In genomic region chr11:61854988-61855411, GRCm38 (mm10) we compare ENCODE assay signal across 8 mouse cellular contexts. TPM values are rescaled to one million over a fixed set of nuclear protein-coding genes. Genes with fewer than 3 reads are reported as not detected.
DNase-seq lines count a peak whose midpoint lies in the region; ATAC-seq and TF ChIP-seq lines count a peak whose summit lies in the region.

Gene Ulk2, minus strand, starts transcription at chr11:61855073.

- TF ChIP-seq RAD21 in MEL (IDR thresholded peaks at IDR 0.05; ENCODE audit: low read depth, low read length): no peak

- peaks cover 5% of the 10 kb centered on the region; the same call in 1 of the 2 replicates for H3K79me2 ChIP-seq in MEL (ENCODE audit: control insufficient read depth, insufficient read depth, low read length, poor library complexity)

- peak within 1 kb of the TSS; percentile 69 to 92 for H3K4me3 ChIP-seq in MEL (ENCODE audit: control insufficient read depth in 1 of 2, insufficient read depth in 1 of 2, low read depth in 2 of 2, low read length in 2 of 2)
- H3K4me3 ChIP-seq in forebrain, postnatal 0 days (ENCODE audit: low read depth, low read length): peak within 1 kb of the TSS; percentile 91
- H3K4me3 ChIP-seq in lung, embryonic 15.5 days: peak within 1 kb of the TSS; percentile 90

- H3K27me3 ChIP-seq in MEL (ENCODE audit: control insufficient read depth in 1 of 2, insufficient read depth in 2 of 2, low read length in 2 of 2): no peaks in the 10 kb centered on the region
- no peaks in the 10 kb centered on the region for H3K27me3 ChIP-seq in forebrain, postnatal 0 days (ENCODE audit: insufficient read depth, low read length)
- H3K27me3 ChIP-seq in lung, embryonic 15.5 days: no peaks in the 10 kb centered on the region

- H3K36me3 ChIP-seq in MEL (ENCODE audit: control insufficient read depth in 1 of 2, insufficient read depth in 2 of 2, low read length in 2 of 2): peaks cover 0 to 14% of the 10 kb centered on the region in 2 experiments; a peak in 2 of 4 replicates
- 0 out of 2 replicates have a peak, but pooled peaks cover 4% of the 10 kb centered on the region for H3K36me3 ChIP-seq in forebrain, postnatal 0 days (ENCODE audit: insufficient read depth)
- peaks cover 2% of the 10 kb centered on the region; the same call in 1 of the 2 replicates for H3K36me3 ChIP-seq in lung, embryonic 15.5 days

- peak within 1 kb of the TSS; percentile 70 for H3K27ac ChIP-seq in MEL (ENCODE audit: control insufficient read depth, low read depth, low read length)
- peak within 1 kb of the TSS; percentile 96 for H3K27ac ChIP-seq in forebrain, postnatal 0 days (ENCODE audit: low read depth, low read length)
- H3K27ac ChIP-seq in lung, embryonic 15.5 days: peak within 1 kb of the TSS; percentile 86

- peak; percentile 95 for DNase-seq in MEL (ENCODE audit: low read depth, low spot score)
- peak; percentile 81 to 95 for DNase-seq in cerebellum, adult 18-20 months
- peak; percentile 96 for DNase-seq in forebrain, postnatal 0 days
- DNase-seq in heart, postnatal 4 days: peak; percentile 91
- peak; percentile 79 to 85 for DNase-seq in layer of hippocampus, adult 8-10 months (ENCODE audit: low spot score in 2 of 2)
- DNase-seq in ovary, postnatal 14 days (ENCODE audit: low spot score): peak; percentile 87
- peak; percentile 92 for DNase-seq in thymus, postnatal 14 days

- peak; percentile 94 to 99 for TF ChIP-seq POLR2A in MEL (IDR thresholded peaks at IDR 0.05; ENCODE audit: control insufficient read depth in 1 of 2, insufficient read depth in 1 of 2, low read depth in 1 of 2, low read length in 2 of 2, poor library complexity in 1 of 2)

- H3K4me2 ChIP-seq in forebrain, postnatal 0 days (ENCODE audit: low read depth): peak within 1 kb of the TSS; percentile 74
- H3K4me2 ChIP-seq in lung, embryonic 15.5 days: peak within 1 kb of the TSS; percentile 88

- peaks cover 0 to 15% of the 10 kb centered on the region in 2 experiments; a peak in 3 of 4 replicates for H3K4me1 ChIP-seq in MEL (ENCODE audit: control insufficient read depth in 1 of 2, insufficient read depth in 2 of 2, low read length in 2 of 2)
- peaks cover 5% of the 10 kb centered on the region for H3K4me1 ChIP-seq in forebrain, postnatal 0 days (ENCODE audit: insufficient read depth)
- H3K4me1 ChIP-seq in lung, embryonic 15.5 days: peaks cover 5% of the 10 kb centered on the region; the same call in 1 of the 2 replicates

- ATAC-seq in forebrain, postnatal 0 days: peak; percentile 95
- peak; percentile 91 for ATAC-seq in lung, embryonic 15.5 days (ENCODE audit: borderline replicate concordance, extremely low read depth, low FRiP score, low TSS enrichment)

- WGBS in forebrain, postnatal 0 days: 2% methylated on average over 46 of the region's 58 CpGs
- 0% methylated on average over 46 of the region's 58 CpGs for WGBS in lung, embryonic 15.5 days

- H3K9me3 ChIP-seq in MEL (replicated peaks; ENCODE audit: insufficient read depth, low read length): no peaks in the 10 kb centered on the region
- H3K9me3 ChIP-seq in forebrain, postnatal 0 days (ENCODE audit: low read length): no peaks in the 10 kb centered on the region
- H3K9me3 ChIP-seq in lung, embryonic 15.5 days: no peaks in the 10 kb centered on the region

- TF ChIP-seq EP300 in MEL (IDR thresholded peaks at IDR 0.05; ENCODE audit: low read depth in 1 of 2, low read length in 2 of 2): peak; percentile 36 to 50; a peak in 2 of 4 replicates

- H3K9ac ChIP-seq in MEL (ENCODE audit: control insufficient read depth, low read depth, low read length, poor library complexity, severe bottlenecking): peak within 1 kb of the TSS; percentile 82
- H3K9ac ChIP-seq in forebrain, postnatal 0 days: peak within 1 kb of the TSS; percentile 92
- peak within 1 kb of the TSS; percentile 92 for H3K9ac ChIP-seq in lung, embryonic 15.5 days

- no peak for TF ChIP-seq CTCF in MEL (IDR thresholded peaks at IDR 0.05 in 2 of 3, conservative IDR thresholded peaks at IDR 0.05 in 1 of 3; ENCODE audit: control insufficient read depth in 1 of 3, insufficient read depth in 1 of 3, low read depth in 2 of 3, low read length in 3 of 3, poor library complexity in 1 of 3, severe bottlenecking in 1 of 3)
- TF ChIP-seq CTCF in forebrain, postnatal 0 days (IDR thresholded peaks at IDR 0.05; ENCODE audit: low read depth): peak; percentile 38

TF ChIP-seq in MEL, 35 proteins besides CTCF, POLR2A, EP300 and RAD21:
- no peak for TF ChIP-seq POLR2AphosphoS5 (IDR thresholded peaks at IDR 0.05; ENCODE audit: borderline replicate concordance, low read depth, low read length)
- 0 out of 2 replicates have a peak, but pooled peaks have one; percentile 40 for TF ChIP-seq GABPA (IDR thresholded peaks at IDR 0.05; ENCODE audit: low read depth, low read length)
- 0 out of 2 replicates have a peak, but pooled peaks have one; percentile 36 for TF ChIP-seq RCOR1 (IDR thresholded peaks at IDR 0.05; ENCODE audit: low read depth, low read length)
- peak; percentile 96; the same call in 1 of the 2 replicates for TF ChIP-seq UBTF (IDR thresholded peaks at IDR 0.05; ENCODE audit: borderline replicate concordance, insufficient read depth, low read depth, low read length)
- no peak for TF ChIP-seq MEF2A (IDR thresholded peaks at IDR 0.05; ENCODE audit: extremely low read depth, insufficient replicate concordance, low read depth, low read length, poor library complexity, severe bottlenecking)
- peak; percentile 97 for TF ChIP-seq NELFE (IDR thresholded peaks at IDR 0.05; ENCODE audit: low read depth, low read length)
- TF ChIP-seq BHLHE40 (IDR thresholded peaks at IDR 0.05; ENCODE audit: borderline replicate concordance, low read depth, low read length): peak; percentile 46; the same call in 1 of the 2 replicates
- TF ChIP-seq ZMIZ1 (IDR thresholded peaks at IDR 0.05; ENCODE audit: low read depth, low read length): peak; percentile 98
- TF ChIP-seq HCFC1 (IDR thresholded peaks at IDR 0.05; ENCODE audit: low read depth, low read length): peak; percentile 77
- peak; percentile 51; the same call in 1 of the 2 replicates for TF ChIP-seq ETS1 (IDR thresholded peaks at IDR 0.05; ENCODE audit: low read depth, low read length)
- no peak for TF ChIP-seq TAL1 (IDR thresholded peaks at IDR 0.05; ENCODE audit: low read length)
- TF ChIP-seq CHD1 (IDR thresholded peaks at IDR 0.05; ENCODE audit: low read depth, low read length): no peak; the same call in 1 of the 2 replicates
- peak; percentile 51; the same call in 1 of the 2 replicates for TF ChIP-seq MAFK (IDR thresholded peaks at IDR 0.05; ENCODE audit: borderline replicate concordance, low read depth, low read length)
- TF ChIP-seq SIN3A (IDR thresholded peaks at IDR 0.05; ENCODE audit: low read length): peak; percentile 74
- TF ChIP-seq KAT2A (conservative IDR thresholded peaks at IDR 0.05; ENCODE audit: low read depth, low read length): peak; percentile 83
- TF ChIP-seq MYB (IDR thresholded peaks at IDR 0.05; ENCODE audit: low read depth, low read length): 0 out of 2 replicates have a peak, but pooled peaks have one; percentile 38
- TF ChIP-seq USF2 (IDR thresholded peaks at IDR 0.05; ENCODE audit: borderline replicate concordance in 1 of 2, insufficient read depth in 1 of 2, low read depth in 1 of 2, low read length in 2 of 2): no peak
- peak; percentile 48 for TF ChIP-seq MXI1 (IDR thresholded peaks at IDR 0.05; ENCODE audit: low read depth, low read length)
- TF ChIP-seq MAZ (IDR thresholded peaks at IDR 0.05; ENCODE audit: low read depth, low read length): peak; percentile 62; the same call in 1 of the 2 replicates
- TF ChIP-seq MYC (IDR thresholded peaks at IDR 0.05; ENCODE audit: low read depth, low read length): no peak
- 0 out of 2 replicates have a peak, but pooled peaks have one; percentile 52 for TF ChIP-seq ELF1 (IDR thresholded peaks at IDR 0.05; ENCODE audit: low read depth, low read length)
- TF ChIP-seq USF1 (IDR thresholded peaks at IDR 0.05; ENCODE audit: low read depth, low read length): peak; percentile 41; the same call in 1 of the 2 replicates
- no peak; the same call in 1 of the 2 replicates for TF ChIP-seq SMC3 (IDR thresholded peaks at IDR 0.05; ENCODE audit: low read depth, low read length)
- TF ChIP-seq MAX (IDR thresholded peaks at IDR 0.05; ENCODE audit: low read length): peak; percentile 32; the same call in 1 of the 2 replicates
- TF ChIP-seq POLR2AphosphoS2 (IDR thresholded peaks at IDR 0.05; ENCODE audit: low read length): 0 out of 2 replicates have a peak, but pooled peaks have one; percentile 58
- TF ChIP-seq TBP (IDR thresholded peaks at IDR 0.05; ENCODE audit: low read depth, low read length): peak; percentile 94
- TF ChIP-seq NRF1 (IDR thresholded peaks at IDR 0.05; ENCODE audit: insufficient read depth, low read depth, low read length, poor library complexity, severe bottlenecking): peak; percentile 70
- TF ChIP-seq CHD2 (IDR thresholded peaks at IDR 0.05; ENCODE audit: low read length): no peak
- peak; percentile 82 for TF ChIP-seq TCF12 (IDR thresholded peaks at IDR 0.05; ENCODE audit: low read depth, low read length)

RNA-seq across cellular contexts. Expression of gene Ulk2, which starts in this region (rescaled TPM):
- 7.2 and 9.4 TPM in 2 replicates for total RNA-seq in MEL (2012; rRNA removed)
- 10 to 100 TPM in 1 of 2 experiments, not detected in 1; 10.3 TPM for polyA plus RNA-seq in MEL (2012; ENCODE audit: insufficient read depth in 1 of 2, insufficient read length in 2 of 2, low read depth in 1 of 2, low replicate concordance in 2 of 2, missing spikeins in 1 of 2)
- 130 and 144 TPM in 2 replicates for total RNA-seq in forebrain, postnatal 0 days (2014; rRNA removed)
- polyA plus RNA-seq in forebrain, postnatal 0 days (2015; fragmentation: Nextera tagmentation; extraction: Ambion mirVana): 32.1 and 37.8 TPM in 2 replicates
- 10 to 100 TPM; 30.3 to 32.1 TPM for total RNA-seq in heart, postnatal 4 days (2021)
- total RNA-seq in layer of hippocampus, adult 8-10 months (2022): 10 to 100 TPM; 63.4 to 75.1 (median 70.3) TPM
- 12.0 and 12.2 TPM in 2 replicates for polyA plus RNA-seq in lung, embryonic 15.5 days (2015; fragmentation: Nextera tagmentation; extraction: Ambion mirVana)

Comparison
In these comparisons a context has a peak if more than half of its experiments do, and no peak if none do; other contexts are left out.
1. Peak in every context shown above with its lines: DNase-seq, ATAC-seq, H3K4me3 ChIP-seq and H3K27ac ChIP-seq.